Mouse (Mus musculus) hindbrain, embryonic 12.5 days (tissue): Measurements from ENCODE around the gene Smu1. TPM values are rescaled to one million over a fixed set of nuclear protein-coding genes. Genes with fewer than 3 reads are reported as not detected.

Experiments used
- ATAC-seq: fragments of 200-750 bp; cut with Nextera tagmentation; 2 replicates; pipeline ENCODE4 v1.8.0; 2017; ENCODE audit warnings: moderate TSS enrichment; ENCODE audit not compliant: low FRiP score
- H3K27ac ChIP-seq: fragments of 300-500 bp; sonication (generic); 2 replicates; pipeline ENCODE4 v1.5.1; 2016; ENCODE audit warnings: mild to moderate bottlenecking
- H3K27me3 ChIP-seq: fragments of 300-500 bp; sonication (generic); 2 replicates; pipeline ENCODE4 v1.6.1; 2016; ENCODE audit warnings: mild to moderate bottlenecking
- H3K36me3 ChIP-seq: fragments of 300-500 bp; sonication (generic); 2 replicates; pipeline ENCODE4 v1.6.1; 2016; ENCODE audit warnings: mild to moderate bottlenecking
- H3K4me1 ChIP-seq: fragments of 300-500 bp; sonication (generic); 2 replicates; pipeline ENCODE4 v1.6.1; 2016
- H3K4me2 ChIP-seq: fragments of 300-500 bp; sonication (generic); replicated peaks from 2 replicates; pipeline ENCODE4 v1.6.1; 2016; ENCODE audit warnings: mild to moderate bottlenecking
- H3K4me3 ChIP-seq: fragments of 300-500 bp; sonication (generic); 2 replicates; pipeline ENCODE4 v1.5.1; 2016; ENCODE audit warnings: mild to moderate bottlenecking
- H3K9ac ChIP-seq: fragments of 300-500 bp; sonication (generic); 2 replicates; pipeline ENCODE4 v1.6.1; 2016; ENCODE audit warnings: mild to moderate bottlenecking, moderate library complexity
- H3K9me3 ChIP-seq: fragments of 300-500 bp; sonication (generic); replicated peaks from 2 replicates; pipeline ENCODE4 v1.6.1; 2016; ENCODE audit warnings: mild to moderate bottlenecking
- WGBS: fragments of 180-500 bp; shearing (Covaris S2); methylation state at CpG from one replicate; pipeline ENCODE4 v1.1.7; 2016; 5-methylcytosine and 5-hydroxymethylcytosine counted together
- polyA plus RNA-seq: library from polyadenylated mRNA; unstranded; fragments of >200 nt; fragmentation: Nextera tagmentation; extraction: Ambion mirVana; gene quantifications from 2 replicates; pipeline ENCODE4 v1.2.1, GENCODE M21; 2016

The Smu1 gene
- polyA plus RNA-seq, 1 experiment from 2014 or later = 137 TPM

DNA sequence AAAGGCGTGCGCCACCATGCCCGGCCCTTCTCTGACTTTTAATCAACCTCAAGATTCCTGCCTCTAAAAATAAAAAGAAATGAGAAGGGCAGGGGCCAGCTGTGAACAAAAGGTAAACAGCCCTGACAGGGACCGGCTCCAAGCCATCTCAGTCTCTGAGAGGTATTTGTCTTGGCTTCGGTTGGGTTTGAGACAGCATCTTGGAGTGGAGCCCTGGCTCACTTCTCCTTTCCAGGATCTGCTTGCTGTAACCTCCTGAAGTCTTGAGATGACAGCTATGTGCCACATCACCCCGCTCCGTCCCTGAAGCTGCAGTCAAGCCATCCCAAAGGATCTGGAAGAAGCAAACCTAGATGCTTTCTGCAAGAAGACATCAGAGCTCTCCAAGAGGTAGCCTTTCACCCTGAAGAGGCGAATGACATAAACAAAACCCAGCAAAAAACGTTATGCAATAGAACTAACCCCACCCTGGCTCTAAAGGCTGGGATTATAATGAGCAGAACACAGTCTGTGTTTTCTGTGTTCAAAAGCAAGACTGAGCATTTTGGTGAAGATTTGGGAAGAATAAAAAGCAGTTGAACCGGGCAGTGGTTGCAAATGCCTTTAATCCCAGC is 26.9 kb upstream of the Smu1 start:
- Histone ChIP-seq H3K9me3 (no peaks in the 10 kb centered on the region), H3K27ac (no peak overlapping the region), H3K4me1 (no peaks in the 10 kb centered on the region), H3K9ac (no peak overlapping the region), H3K36me3 (no peaks in the 10 kb centered on the region), H3K4me2 (no peak overlapping the region), H3K4me3 (no peak overlapping the region), H3K27me3 (no peaks in the 10 kb centered on the region)
- ATAC-seq = no peak
- 84% methylated on average over 10 of the region's 10 CpGs for WGBS

DNA sequence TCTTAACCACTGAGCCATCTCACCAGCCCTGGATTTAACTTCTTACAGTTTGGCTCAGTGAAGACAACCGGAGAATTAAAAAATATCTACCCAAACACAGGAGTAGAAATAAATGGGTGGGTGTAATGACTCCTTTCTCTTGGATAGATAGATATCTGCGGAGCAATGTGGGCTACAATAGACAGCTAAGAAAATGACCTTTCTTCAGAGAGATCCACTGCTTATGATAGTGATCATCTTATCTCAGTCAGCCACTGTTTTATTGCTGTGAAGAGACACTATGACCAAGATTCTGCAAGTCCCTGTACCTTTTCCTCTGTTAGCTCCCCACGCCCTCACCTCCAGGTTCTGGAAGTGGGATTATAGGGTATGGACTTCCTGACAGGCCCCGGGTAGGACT is 25.3 kb upstream of the Smu1 start:
- no peak overlapping the region for H3K4me2 ChIP-seq
- 95% methylated on average over 4 of the region's 4 CpGs for WGBS
- no peaks in the 10 kb centered on the region for H3K9me3 ChIP-seq
- no peaks in the 10 kb centered on the region for H3K4me1 ChIP-seq
- no peak overlapping the region for H3K9ac ChIP-seq
- no peak overlapping the region for H3K4me3 ChIP-seq
- H3K36me3 ChIP-seq = no peaks in the 10 kb centered on the region
- no peak overlapping the region for H3K27ac ChIP-seq
- H3K27me3 ChIP-seq = no peaks in the 10 kb centered on the region
- no peak for ATAC-seq

DNA sequence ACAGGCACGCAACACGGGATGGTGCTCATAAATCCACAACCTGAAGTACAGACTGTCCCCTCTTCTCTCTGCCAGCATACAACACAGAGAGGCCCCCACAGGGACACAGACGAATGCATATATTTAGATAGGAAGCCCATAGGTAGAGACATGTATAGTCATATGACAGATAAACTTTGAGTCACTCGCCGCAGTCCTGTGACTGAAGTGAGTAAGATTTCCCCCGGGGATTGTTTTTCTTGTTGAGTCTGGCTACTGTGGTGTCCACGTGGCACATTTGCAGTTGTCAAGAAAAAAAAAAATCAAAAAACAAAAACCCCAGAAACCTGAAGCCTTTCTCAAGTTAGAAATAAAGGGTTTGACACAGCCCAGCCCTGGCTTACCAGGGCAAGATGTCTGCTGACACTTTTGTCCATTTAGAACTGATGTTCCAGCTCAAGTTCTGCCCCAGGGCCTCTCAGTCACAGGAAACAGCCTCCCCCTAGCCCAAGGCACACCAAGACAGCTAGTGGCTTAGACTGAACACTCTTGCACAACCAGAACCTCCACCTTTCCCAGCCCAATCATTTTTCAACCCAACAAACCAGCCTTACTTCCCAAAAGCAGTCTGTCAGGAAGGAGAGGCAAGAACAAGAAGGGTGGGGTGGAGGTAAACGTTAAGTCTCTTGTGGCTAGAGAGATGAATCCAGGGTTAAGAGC is 24.2 kb upstream of the Smu1 start:
- ATAC-seq = no peak
- H3K27ac ChIP-seq = no peak overlapping the region
- H3K36me3 ChIP-seq = no peaks in the 10 kb centered on the region
- H3K27me3 ChIP-seq = no peaks in the 10 kb centered on the region
- H3K9ac ChIP-seq = no peak overlapping the region
- H3K4me2 ChIP-seq = no peak overlapping the region
- H3K4me3 ChIP-seq = no peak overlapping the region
- no peaks in the 10 kb centered on the region for H3K9me3 ChIP-seq
- WGBS = 68% methylated on average over 8 of the region's 8 CpGs
- no peaks in the 10 kb centered on the region for H3K4me1 ChIP-seq

DNA sequence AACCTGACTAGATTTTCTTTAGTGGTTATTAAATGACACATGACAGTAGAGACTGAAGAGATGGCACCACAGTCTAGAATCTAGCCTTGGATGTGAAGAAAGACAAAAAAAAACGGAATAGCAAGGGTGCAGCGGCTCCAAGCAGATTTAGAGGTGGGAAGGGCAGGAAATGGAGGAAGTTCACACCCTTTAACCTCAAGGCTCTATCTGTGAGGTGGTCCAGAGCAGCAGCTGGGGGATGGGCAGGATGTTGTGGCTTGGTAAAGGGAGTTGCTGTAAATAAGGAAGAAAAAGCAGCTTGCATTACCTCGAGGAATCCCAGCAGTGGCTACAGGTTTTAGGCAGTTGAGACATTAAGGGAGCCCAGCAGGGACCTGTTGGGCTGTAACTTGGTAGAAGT is 23.4 kb upstream of the Smu1 start:
- Histone ChIP-seq H3K9me3 (no peaks in the 10 kb centered on the region), H3K9ac (no peak overlapping the region), H3K27ac (no peak overlapping the region), H3K4me2 (no peak overlapping the region), H3K36me3 (no peaks in the 10 kb centered on the region), H3K4me1 (no peaks in the 10 kb centered on the region), H3K27me3 (0 out of 2 replicates have a peak, but pooled peaks cover 2% of the 10 kb centered on the region), H3K4me3 (no peak overlapping the region)
- ATAC-seq = no peak
- WGBS = 29% methylated on average over 3 of the region's 3 CpGs

DNA sequence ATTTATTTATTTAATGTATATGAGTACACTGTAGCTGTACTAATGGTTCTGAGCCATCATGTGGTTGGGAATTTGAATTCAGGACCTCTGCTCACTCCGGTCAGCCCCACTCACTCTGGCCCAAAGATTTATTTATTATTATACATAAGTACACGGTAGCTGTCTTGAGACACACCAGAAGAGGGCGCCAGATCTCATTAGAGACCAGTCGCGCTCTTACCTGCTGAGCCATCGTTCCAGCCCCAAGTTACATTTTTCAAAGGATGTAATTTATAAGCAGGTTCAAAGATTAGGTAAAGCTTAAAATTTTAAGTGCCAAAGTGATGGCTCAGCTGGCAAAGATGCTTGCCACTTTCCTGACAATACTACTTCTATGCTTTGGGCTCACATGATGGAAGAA is 20.9 kb upstream of the Smu1 start:
- H3K4me2 ChIP-seq = no peak overlapping the region
- no peak overlapping the region for H3K4me3 ChIP-seq
- H3K27me3 ChIP-seq = 0 out of 2 replicates have a peak, but pooled peaks cover 2% of the 10 kb centered on the region
- no peaks in the 10 kb centered on the region for H3K9me3 ChIP-seq
- no peak overlapping the region for H3K27ac ChIP-seq
- H3K36me3 ChIP-seq = no peaks in the 10 kb centered on the region
- 88% methylated on average over 6 of the region's 6 CpGs for WGBS
- H3K4me1 ChIP-seq = 0 out of 2 replicates have a peak, but pooled peaks cover 3% of the 10 kb centered on the region
- no peak for ATAC-seq
- H3K9ac ChIP-seq = no peak overlapping the region

DNA sequence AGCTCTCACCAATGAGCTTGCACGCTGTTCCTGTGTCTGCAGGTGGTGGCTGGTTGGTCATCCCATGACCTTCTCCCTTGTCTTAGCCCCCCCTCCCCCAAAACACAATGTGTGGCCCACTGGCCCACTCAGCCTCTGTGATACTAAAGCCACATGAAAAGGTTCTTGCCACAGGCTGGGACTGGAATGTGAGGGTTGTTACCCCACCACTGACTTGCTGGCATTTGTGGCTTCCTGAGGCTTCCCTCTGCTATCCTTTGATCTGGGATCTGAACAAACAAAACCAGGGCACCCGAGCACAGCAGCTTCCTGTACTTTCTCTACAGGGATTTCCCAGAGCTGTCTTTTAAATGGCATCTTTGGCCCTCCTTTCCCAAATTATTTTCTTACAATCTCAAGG is 19.4 kb upstream of the Smu1 start:
- Histone ChIP-seq H3K9ac (no peak overlapping the region), H3K4me3 (no peak overlapping the region), H3K9me3 (no peaks in the 10 kb centered on the region), H3K4me1 (0 out of 2 replicates have a peak, but pooled peaks cover 7% of the 10 kb centered on the region), H3K27ac (no peak overlapping the region; the same call in 1 of the 2 replicates), H3K36me3 (no peaks in the 10 kb centered on the region), H3K4me2 (no peak overlapping the region), H3K27me3 (0 out of 2 replicates have a peak, but pooled peaks cover 2% of the 10 kb centered on the region)
- 29% methylated on average over 2 of the region's 2 CpGs for WGBS
- no peak for ATAC-seq

DNA sequence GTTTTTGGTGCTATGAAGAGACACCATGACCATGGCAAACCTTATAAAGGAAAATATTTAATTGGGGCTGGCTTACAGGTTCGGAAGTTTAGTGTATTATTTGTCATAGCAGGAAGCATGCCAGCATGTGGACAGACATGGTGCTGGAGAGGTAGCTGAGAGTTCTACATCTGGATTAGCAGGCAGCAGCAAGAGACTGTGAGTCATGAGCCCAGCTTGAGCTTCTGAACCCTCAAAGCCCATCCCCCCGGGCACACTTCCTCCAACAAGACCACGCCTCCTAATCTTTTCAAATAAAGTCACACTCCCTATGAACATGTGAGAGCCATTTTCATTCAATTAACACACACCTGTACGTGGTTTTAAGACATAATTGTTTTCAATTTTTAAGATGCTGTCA is 18.7 kb upstream of the Smu1 start:
- Histone ChIP-seq H3K27ac (no peak overlapping the region), H3K4me1 (0 out of 2 replicates have a peak, but pooled peaks cover 7% of the 10 kb centered on the region), H3K4me3 (no peak overlapping the region), H3K9ac (no peak overlapping the region), H3K27me3 (0 out of 2 replicates have a peak, but pooled peaks cover 2% of the 10 kb centered on the region), H3K9me3 (no peaks in the 10 kb centered on the region), H3K36me3 (no peaks in the 10 kb centered on the region), H3K4me2 (no peak overlapping the region)
- ATAC-seq = no peak
- 72% methylated on average over 4 of the region's 4 CpGs for WGBS

DNA sequence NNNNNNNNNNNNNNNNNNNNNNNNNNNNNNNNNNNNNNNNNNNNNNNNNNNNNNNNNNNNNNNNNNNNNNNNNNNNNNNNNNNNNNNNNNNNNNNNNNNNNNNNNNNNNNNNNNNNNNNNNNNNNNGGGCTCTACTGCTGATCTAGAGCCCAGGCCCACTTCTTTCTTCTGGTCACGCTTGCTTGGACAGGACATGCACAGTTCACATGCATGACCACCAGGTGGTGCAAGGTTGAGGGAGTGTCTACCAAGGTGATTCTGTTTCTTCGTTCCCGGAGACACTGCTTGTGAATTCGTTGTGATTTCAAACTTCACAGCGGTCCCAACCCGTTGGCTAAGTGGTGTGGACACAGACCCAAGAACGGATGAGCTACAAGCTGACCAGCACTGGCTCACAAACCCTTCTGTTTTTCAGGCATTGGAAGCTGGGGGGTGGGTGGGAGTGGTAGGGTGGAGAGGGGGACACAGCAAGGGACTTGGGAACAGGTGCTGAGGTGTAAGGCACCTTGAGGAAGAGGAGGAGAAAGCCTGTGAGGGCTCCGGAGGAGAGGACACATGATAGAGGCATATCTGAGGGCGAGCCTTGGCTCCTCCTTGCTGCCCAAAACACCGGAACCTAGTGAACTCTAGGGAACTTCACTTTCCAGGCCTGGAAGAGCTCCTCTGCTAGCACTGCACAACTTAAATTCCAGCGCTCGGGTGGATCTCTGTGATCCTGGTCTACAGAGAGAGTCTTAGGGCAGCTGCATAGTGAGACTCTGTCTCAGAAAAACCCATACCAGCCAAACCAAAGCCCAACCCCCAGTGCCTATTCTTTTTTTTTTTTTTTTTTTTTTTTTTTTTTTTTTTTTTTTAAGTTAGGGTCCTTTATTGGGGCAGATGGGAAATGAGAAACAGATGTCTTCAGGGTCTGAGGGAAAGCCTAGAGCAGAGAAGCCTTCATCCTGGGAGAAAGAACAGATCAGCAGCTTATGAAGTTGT is 16.8 kb upstream of the Smu1 start:
- Histone ChIP-seq H3K4me1 (0 out of 2 replicates have a peak, but pooled peaks cover 7% of the 10 kb centered on the region), H3K27me3 (0 out of 2 replicates have a peak, but pooled peaks cover 2% of the 10 kb centered on the region), H3K9me3 (no peaks in the 10 kb centered on the region), H3K36me3 (no peaks in the 10 kb centered on the region), H3K9ac (no peak overlapping the region), H3K4me3 (no peak overlapping the region), H3K27ac (no peak overlapping the region; the same call in 1 of the 2 replicates), H3K4me2 (peak overlapping the region; percentile 32)
- WGBS = 20% methylated on average over 12 of the region's 12 CpGs
- peak; percentile 59; the same call in 1 of the 2 replicates for ATAC-seq

DNA sequence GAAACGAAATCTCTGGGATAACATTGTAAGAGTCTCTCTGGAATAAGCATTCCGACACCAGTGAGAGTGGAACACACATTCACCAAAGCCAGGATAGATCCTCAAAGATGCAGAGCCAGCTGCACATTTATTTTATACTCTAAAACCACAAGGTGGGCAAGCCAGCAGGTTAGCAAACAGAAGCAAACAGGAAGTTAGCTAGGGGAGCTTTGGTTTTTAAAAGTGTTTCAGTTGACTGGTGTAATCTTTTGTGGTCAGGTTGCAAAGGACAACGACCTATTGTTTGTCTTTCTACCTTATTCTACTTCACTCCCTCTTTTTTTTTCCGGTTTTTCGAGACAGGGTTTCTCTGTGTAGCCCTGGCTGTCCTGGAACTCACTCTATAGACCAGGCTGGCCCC is 2.2 kb upstream of the Smu1 start:
- H3K4me2 ChIP-seq = no peak overlapping the region
- H3K36me3 ChIP-seq = peaks cover 8% of the 10 kb centered on the region
- peaks cover 10% of the 10 kb centered on the region for H3K27me3 ChIP-seq
- WGBS = 54% methylated on average over 5 of the region's 5 CpGs
- no peaks in the 10 kb centered on the region for H3K9me3 ChIP-seq
- H3K4me1 ChIP-seq = peaks cover 6% of the 10 kb centered on the region; the same call in 1 of the 2 replicates
- H3K27ac ChIP-seq = no peak overlapping the region
- no peak overlapping the region for H3K4me3 ChIP-seq
- no peak for ATAC-seq
- no peak overlapping the region for H3K9ac ChIP-seq

DNA sequence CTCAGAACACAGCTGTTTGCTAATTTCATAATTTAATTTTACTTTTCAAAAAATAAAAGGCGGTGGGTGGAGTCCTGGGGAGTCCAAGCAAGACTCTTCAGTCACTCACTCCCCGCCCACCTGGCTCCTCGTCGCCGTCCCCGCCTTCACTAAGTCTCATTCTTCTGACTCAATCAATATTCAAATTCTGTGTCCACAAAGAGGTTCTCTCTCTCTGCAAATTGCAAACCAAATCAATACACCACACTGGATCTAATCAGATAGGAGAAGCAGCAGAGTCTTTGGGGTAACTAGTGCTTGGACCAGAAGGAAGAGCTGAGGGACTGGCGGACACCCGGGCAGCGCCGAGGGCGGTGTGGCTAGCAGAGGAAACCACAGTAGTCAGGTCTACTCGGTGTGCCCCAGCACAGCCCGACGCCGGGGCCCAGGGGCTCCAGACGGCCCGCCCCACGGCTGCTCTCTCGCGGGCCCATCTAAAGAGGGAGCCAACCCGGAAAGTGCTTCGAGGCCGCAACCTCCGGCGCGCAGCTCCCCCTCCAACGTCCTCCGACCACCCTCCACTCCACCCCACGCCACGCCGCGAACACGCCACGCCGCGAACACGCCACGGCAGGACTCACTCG is 455 bp downstream of the Smu1 start:
- ATAC-seq = peak; percentile 90
- Histone ChIP-seq H3K4me2 (peak overlapping the region; percentile 61), H3K36me3 (peaks cover 32% of the 10 kb centered on the region), H3K9ac (peak overlapping the region; percentile 87), H3K9me3 (no peaks in the 10 kb centered on the region), H3K4me1 (peaks cover 6% of the 10 kb centered on the region; the same call in 1 of the 2 replicates), H3K27me3 (peaks cover 10% of the 10 kb centered on the region), H3K4me3 (peak overlapping the region; percentile 87), H3K27ac (peak overlapping the region; percentile 25; the same call in 1 of the 2 replicates)
- WGBS = under 1% methylated on average over 39 of the region's 39 CpGs

DNA sequence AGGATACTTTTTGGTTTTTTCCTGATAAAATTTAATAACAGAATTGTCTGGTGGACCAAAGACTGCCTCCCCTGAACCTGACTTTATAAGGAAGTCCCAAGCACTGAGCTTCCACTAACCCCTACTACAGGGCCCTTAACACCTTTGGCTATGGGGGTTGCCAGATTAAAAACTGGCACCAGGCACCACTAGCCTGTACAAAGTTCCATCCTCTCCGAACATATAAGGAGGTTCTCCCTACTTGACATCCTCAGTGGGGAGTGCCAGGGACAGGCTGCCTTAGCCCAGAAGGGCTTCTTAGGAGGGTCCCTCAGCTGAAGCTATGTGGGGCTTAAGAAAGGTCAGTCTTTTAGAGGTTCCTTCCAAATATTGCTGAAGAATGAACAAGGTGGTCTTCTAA is 22.4 kb downstream of the Smu1 start:
- Histone ChIP-seq H3K4me1 (no peaks in the 10 kb centered on the region), H3K9ac (no peak overlapping the region), H3K4me2 (no peak overlapping the region), H3K27me3 (no peaks in the 10 kb centered on the region), H3K27ac (no peak overlapping the region), H3K4me3 (no peak overlapping the region), H3K9me3 (no peaks in the 10 kb centered on the region), H3K36me3 (peaks cover 81% of the 10 kb centered on the region)
- no peak for ATAC-seq
- 81% methylated on average over 1 of the region's 1 CpGs for WGBS
